Mouse (Mus musculus) megakaryocyte, adult 5-6 weeks (primary cell): ENCODE measurements around the gene Bckdha. TPM values are rescaled to one million over a fixed set of nuclear protein-coding genes. Genes with fewer than 3 reads are reported as not detected.

Experiments
- ATAC-seq: 2 replicates; pipeline ENCODE4 v1.8.0; 2016; ENCODE audit warnings: mild to moderate bottlenecking, inconsistent platforms; ENCODE audit not compliant: poor library complexity, severe bottlenecking
- total RNA-seq, 2 experiments: library from RNA; stranded (forward) in 1 of 2; stranded (reverse) in 1 of 2; fragments of 153-499, 151-499 nt in 1 of 2; fragments of 221-1000, 200-1000 nt in 1 of 2; gene quantifications; 2 replicates each; pipeline versions ENCODE4 v1.2.3 to v1.2.4; 2015 to 2017

Gene Bckdha
- total RNA-seq, 2 experiments from 2014 or later = 40.4 to 50.1 TPM

DNA sequence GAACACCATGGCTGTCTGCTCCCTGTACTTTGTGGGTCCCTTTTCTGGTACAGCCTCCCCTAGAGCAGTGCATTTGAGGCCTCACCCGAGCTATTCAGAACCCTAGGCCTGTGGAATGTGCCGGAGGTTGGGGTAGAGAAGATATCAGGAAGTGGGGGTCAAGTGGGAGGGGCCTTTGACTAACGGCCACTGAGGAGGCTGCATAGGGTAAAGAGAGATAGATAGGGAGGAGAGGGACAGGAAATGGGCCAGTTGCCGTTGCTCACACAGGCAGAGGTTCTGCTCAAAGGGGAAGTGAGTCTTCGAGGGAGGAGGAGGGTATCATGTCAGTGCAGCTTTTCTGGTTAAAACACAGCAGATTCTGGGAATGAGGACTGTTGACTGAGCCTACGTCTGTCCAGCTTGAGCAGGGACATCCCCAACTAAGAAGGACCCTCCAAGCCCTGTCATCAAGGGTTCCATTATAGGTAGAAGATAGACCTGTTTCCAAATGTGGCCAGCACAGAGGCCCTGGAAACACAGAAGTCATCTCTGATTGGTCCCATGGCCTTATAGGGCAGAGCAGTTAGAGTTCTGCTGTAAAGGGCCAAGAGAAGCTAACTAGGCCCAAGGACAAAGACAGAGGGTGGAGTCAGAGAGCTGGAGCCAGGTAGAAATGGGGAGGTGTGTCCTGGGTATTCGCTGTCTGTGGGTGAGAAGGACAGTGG, 24.8 kb upstream of the Bckdha start:
- ATAC-seq = peak; percentile 43

GRCm38 (mm10) chr7:25681341-25682231, 22.8 kb upstream of the Bckdha start:
- no peak for ATAC-seq

- peak; percentile 78 for ATAC-seq
Observed at GRCm38 (mm10) chr7:25680514-25681258, 21.9 kb upstream of the Bckdha start, which contains the start of gene B9d2. B9d2 (plus strand) TSS chr7:25680780.

DNA sequence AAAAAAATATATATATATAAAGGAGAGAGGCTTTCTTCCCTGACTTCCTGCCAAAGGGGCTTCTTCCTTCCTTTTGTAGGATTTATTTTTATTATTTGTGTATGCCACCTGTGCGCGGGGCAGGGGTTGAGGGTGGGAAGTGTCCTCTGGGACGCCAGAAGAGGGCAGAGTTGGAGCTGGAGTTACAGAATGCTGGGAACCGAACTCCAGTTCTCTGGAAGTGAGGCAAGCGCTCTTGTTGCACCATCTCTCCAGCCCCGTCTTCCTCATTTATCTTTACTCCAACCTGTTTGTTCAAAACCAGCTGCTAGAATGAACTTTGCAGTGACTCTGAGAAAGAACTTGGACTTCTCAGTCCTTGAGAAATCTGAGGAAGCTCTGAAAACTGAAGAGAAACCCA, 21.2 kb upstream of the Bckdha start:
- peak; percentile 8 for ATAC-seq

GRCm38 (mm10) chr7:25677013-25677412, 18.2 kb upstream of the Bckdha start:
- no peak for ATAC-seq

- no peak for ATAC-seq
Observed at GRCm38 (mm10) chr7:25676085-25676781, 17.5 kb upstream of the Bckdha start.

DNA sequence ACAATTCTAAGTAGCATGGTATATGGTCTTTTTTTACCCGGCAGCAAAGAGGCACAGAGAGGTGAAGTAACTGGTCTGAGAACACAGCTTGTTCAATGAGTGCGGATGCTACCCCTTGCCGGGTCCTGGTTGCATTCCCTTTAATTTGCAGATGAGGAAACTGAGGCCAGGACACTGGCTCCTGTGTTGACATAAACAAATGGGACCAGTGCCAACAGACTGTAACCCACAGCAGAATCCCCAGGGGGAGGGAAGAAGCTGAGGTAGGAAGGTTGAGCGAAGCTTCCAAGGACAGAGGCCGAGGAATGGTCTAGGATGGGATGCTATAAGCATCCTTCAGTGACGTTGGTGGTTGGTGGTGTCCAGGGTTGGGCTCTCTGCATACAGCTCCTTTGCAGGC, 16.6 kb upstream of the Bckdha start:
- ATAC-seq = no peak

GRCm38 (mm10) chr7:25674719-25675300, 16.0 kb upstream of the Bckdha start, which contains the start of gene Tmem91:
Tmem91 (minus strand) TSS chr7:25675166.
- ATAC-seq = peak; percentile 44

- ATAC-seq = peak; percentile 68
Observed at GRCm38 (mm10) chr7:25674297-25674696, 15.5 kb upstream of the Bckdha start.

- ATAC-seq = no peak
Observed at GRCm38 (mm10) chr7:25672442-25672841, 13.7 kb upstream of the Bckdha start.

- ATAC-seq = no peak
Observed at GRCm38 (mm10) chr7:25671686-25672085, 12.9 kb upstream of the Bckdha start.

- no peak for ATAC-seq
Observed at GRCm38 (mm10) chr7:25670096-25670495, 11.3 kb upstream of the Bckdha start.

DNA sequence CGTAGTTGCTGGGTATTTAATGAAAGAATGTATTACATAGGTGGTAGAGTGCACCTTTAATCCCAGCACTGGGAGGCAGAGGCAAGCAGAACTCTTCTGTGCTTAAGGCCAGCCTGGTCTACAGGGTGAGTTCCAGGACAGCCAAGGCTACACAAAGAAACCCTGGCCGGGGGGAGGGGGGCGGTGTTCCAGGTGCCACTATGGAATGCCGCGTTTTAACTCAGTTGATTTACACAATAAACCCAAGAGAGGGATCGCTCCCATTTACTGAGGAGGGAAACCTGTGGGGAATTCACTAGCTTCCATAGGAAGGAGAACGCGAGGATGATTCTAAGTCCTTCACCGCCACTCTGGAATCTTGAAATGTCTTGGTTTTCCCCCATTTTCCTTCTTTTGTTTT, 10.8 kb upstream of the Bckdha start:
- ATAC-seq = no peak

DNA sequence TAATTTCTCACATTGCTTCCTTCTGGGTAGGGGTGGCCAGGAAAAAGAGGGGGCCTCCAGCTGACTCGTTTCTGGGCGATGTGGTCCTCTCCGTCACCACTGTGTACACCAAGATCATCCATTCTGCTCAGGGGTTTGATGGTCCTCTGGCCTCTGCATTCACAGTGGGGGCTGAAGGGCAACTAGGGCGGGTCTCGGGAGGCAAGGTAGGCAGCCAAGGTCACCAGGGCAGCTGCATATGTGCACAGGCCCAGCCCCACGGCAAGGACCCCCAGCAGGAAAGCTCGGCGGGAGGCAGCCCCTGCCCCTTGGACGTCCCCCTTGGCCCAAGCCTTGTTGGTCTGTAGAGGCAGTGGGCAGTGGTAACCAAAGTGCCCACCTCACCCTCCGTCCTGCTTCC, 10.4 kb upstream of the Bckdha start:
- ATAC-seq = no peak

DNA sequence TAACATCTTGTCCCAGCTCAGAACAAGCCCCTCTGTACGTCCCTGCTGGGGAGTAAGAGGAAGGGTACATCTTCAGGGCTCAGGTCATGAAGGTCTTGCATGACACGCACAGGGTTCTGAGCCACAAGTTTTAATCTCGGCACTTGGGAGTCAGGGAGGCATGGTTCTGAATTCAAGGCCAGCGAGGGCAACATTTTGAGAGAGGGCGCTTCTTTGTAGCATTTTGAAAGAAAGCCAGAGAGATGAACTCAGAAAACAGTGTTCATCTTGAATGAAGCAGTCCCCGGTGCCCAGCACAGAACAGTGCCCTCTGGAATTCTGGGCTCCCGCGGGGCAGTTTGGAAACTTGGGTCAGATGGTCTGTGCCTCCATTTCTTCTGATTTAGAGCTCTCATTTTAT, 7.6 kb upstream of the Bckdha start:
- ATAC-seq = no peak

DNA sequence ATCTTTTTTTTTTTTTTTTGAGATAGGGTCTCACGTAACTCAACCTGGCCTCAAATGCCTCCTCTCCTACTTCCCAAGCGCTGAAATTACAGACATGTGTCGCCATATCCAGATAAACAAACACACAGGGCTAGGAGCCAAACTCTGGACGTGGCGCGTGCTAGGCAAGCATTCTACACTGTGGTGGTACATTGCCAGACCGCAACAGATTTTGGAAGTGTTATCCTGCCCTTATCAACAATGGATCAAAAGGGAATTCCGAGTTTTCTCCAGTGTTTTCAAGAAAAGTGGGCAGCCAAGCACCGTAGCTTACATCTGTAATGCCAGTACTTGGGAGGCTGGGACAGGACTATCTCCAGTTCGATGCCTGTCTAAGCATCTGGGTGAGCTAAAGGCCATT, 996 bp downstream of the Bckdha start:
- no peak for ATAC-seq

- ATAC-seq = no peak
Observed at GRCm38 (mm10) chr7:25655601-25656428, 3.0 kb downstream of the Bckdha start.

DNA sequence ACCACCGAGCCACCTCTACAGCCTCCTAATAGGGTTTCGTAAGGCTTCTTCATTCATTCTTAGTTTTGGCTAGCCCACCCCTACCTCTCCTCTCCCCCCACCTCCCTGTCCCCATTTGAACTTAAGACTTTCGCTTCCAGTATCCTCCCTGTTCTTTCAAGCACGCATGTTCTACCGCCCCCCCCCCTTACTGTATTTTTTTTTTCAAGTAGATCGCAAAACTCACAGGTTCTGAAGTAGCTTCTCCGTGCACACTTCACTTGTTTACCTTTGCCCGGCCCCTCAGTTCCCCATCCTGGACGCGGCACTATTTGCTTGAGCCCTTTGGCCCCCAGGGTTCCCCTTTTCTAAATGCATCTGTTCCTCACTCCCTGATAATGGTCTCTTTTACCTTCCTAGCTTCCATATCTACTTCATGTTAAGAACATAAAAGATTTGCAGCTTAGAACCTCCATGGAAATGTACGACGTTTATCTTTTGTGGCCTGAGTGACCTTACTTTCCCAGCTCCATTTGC, 6.5 kb downstream of the Bckdha start:
- peak; percentile 28; the same call in 1 of the 2 replicates for ATAC-seq

DNA sequence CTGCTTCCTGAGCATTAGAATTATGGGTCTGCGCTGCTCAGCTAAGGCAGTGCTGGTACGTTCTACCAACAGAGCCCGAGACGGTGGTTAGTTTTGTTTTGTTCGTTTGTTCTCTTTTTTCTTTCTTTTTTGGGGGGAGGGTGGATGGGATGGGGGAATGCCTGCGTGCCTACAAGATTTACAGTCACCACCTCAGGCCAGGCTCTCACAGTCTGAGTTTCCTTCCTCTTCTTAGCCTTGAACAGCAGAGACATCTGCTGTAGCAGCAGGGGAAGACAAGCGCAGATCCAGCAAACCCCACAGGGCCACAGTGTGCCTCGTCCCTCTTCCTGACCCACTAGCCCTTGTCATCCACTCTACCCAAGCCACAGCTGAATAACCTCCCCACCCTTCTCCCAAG, 7.5 kb downstream of the Bckdha start:
- ATAC-seq = peak; percentile 81
